ENCODE assay signal across 10 mouse cellular contexts in genomic region chr9:121974141-121974986, GRCm38 (mm10). TPM values are rescaled to one million over a fixed set of nuclear protein-coding genes. Genes with fewer than 3 reads are reported as not detected.
A peak's percentile ranks its signal among the peaks of the same experiment; 100 is the strongest.
DNase-seq lines count a peak whose midpoint lies in the region; ATAC-seq and TF ChIP-seq lines count a peak whose summit lies in the region.
"Had no signal": no experiment of that assay in that cellular context is flagged by ENCODE, and none has a peak within 500 bp of the region (broad histone marks: within the 10 kb centered on the region; RNA-seq: fewer than 3 reads in every experiment).

No protein-coding gene starts in this region.

- ATAC-seq in neural tube, embryonic 15.5 days (ENCODE audit: low FRiP score): 0 out of 2 replicates have a peak, but pooled peaks have one; percentile 52

- TF ChIP-seq CTCF in olfactory bulb, adult 2 months (IDR thresholded peaks at IDR 0.05; ENCODE audit: insufficient read depth, low read depth, low read length): no peak

- TF ChIP-seq POLR2A in olfactory bulb, adult 2 months (IDR thresholded peaks at IDR 0.05; ENCODE audit: insufficient read depth, low read depth, low read length): no peak

- 84% methylated on average over 12 of the region's 12 CpGs for WGBS in neural tube, embryonic 15.5 days
- WGBS in olfactory bulb, adult 2 months: 58% methylated on average over 12 of the region's 12 CpGs

- no peak overlapping the region for H3K9ac ChIP-seq in neural tube, embryonic 15.5 days (replicated peaks)

- H3K4me3 ChIP-seq in neural tube, embryonic 15.5 days (replicated peaks): no peak overlapping the region
- no peak overlapping the region for H3K4me3 ChIP-seq in olfactory bulb, adult 2 months (ENCODE audit: insufficient read depth, low read depth, low read length)

- H3K9me3 ChIP-seq in neural tube, embryonic 15.5 days (replicated peaks): no peaks in the 10 kb centered on the region

- H3K27ac ChIP-seq in neural tube, embryonic 15.5 days (replicated peaks): 0 out of 2 replicates have a peak overlapping the region, but pooled peaks have one; percentile 37
- H3K27ac ChIP-seq in olfactory bulb, adult 2 months (ENCODE audit: insufficient read depth, low read depth, low read length): peak overlapping the region; percentile 14; the same call in 1 of the 2 replicates

- peaks cover 4% of the 10 kb centered on the region; the same call in 1 of the 2 replicates for H3K4me1 ChIP-seq in neural tube, embryonic 15.5 days
- H3K4me1 ChIP-seq in olfactory bulb, adult 2 months (ENCODE audit: control insufficient read depth, insufficient read depth, low read length): peaks cover 7% of the 10 kb centered on the region; the same call in 1 of the 2 replicates

- no peaks in the 10 kb centered on the region for H3K27me3 ChIP-seq in neural tube, embryonic 15.5 days (replicated peaks)

- peak; percentile 62 to 66 for DNase-seq in heart, adult 18-20 months
- DNase-seq in heart, adult 8-10 months (ENCODE audit: low spot score): no peak
- no peak for DNase-seq in neural tube, embryonic 10.5 days (ENCODE audit: extremely low spot score, low spot score)
- DNase-seq in gastrocnemius, postnatal 25 days: peak; percentile 69
- no peak for DNase-seq in left cerebral cortex, adult 8-10 months (ENCODE audit: low spot score in 2 of 2)
- DNase-seq in adrenal gland, postnatal 25 days: no peak

- no peaks in the 10 kb centered on the region for H3K36me3 ChIP-seq in neural tube, embryonic 15.5 days

- no peak overlapping the region for H3K4me2 ChIP-seq in neural tube, embryonic 15.5 days

RNA-seq across cellular contexts. Expression of gene Pomgnt2, which starts 22.5 kb away (rescaled TPM):
- 10 to 100 TPM; 14.7 to 16.6 TPM for total RNA-seq in heart, adult 18-20 months (2021)
- total RNA-seq in heart, adult 8-10 months (2022): 10 to 100 TPM; 15.6 to 18.2 (median 16.7) TPM
- polyA plus RNA-seq in neural tube, embryonic 15.5 days (2015; fragmentation: Nextera tagmentation; extraction: Ambion mirVana): 34.3 and 37.8 TPM in 2 replicates
- 10 to 100 TPM in 1 of 2 experiments, 1 to 10 TPM in 1; 8.9 to 10.0 TPM for total RNA-seq in gastrocnemius, postnatal 25 days (2021)
- not detected in 2 replicates for polyA plus RNA-seq in olfactory bulb, adult 2 months (2012; ENCODE audit: insufficient read depth, insufficient read length, low replicate concordance, missing spikeins)
- 10 to 100 TPM; 40.1 to 46.1 (median 41.8) TPM for total RNA-seq in left cerebral cortex, adult 8-10 months (2022)
- total RNA-seq in adrenal gland, postnatal 25 days (2021): 16.3 and 21.3 TPM in 2 replicates
- total RNA-seq: CH12.LX had no signal

RNA-seq across cellular contexts. Expression of gene Fam198a, which starts 23.6 kb away (rescaled TPM):
- total RNA-seq in heart, adult 18-20 months (2021): under 1 TPM; 0.26 to 0.47 TPM
- total RNA-seq in heart, adult 8-10 months (2022): under 1 TPM; 0.31 to 0.79 (median 0.59) TPM
- polyA plus RNA-seq in neural tube, embryonic 15.5 days (2015; fragmentation: Nextera tagmentation; extraction: Ambion mirVana): 1.9 and 2.4 TPM in 2 replicates
- 1 to 10 TPM; 1.3 to 1.6 TPM for total RNA-seq in gastrocnemius, postnatal 25 days (2021)
- polyA plus RNA-seq in olfactory bulb, adult 2 months (2012; ENCODE audit: insufficient read depth, insufficient read length, low replicate concordance, missing spikeins): not detected in 2 replicates
- 1 to 10 TPM; 5.1 to 6.9 (median 6.5) TPM for total RNA-seq in left cerebral cortex, adult 8-10 months (2022)
- 2.0 and 2.9 TPM in 2 replicates for total RNA-seq in adrenal gland, postnatal 25 days (2021)

RNA-seq across cellular contexts. Expression of gene Cyp8b1, which starts 58.3 kb away (rescaled TPM):
- total RNA-seq in heart, adult 18-20 months (2021): not detected
- total RNA-seq in heart, adult 8-10 months (2022): not detected
- polyA plus RNA-seq in neural tube, embryonic 15.5 days (2015; fragmentation: Nextera tagmentation; extraction: Ambion mirVana): not detected in 2 replicates
- not detected for total RNA-seq in gastrocnemius, postnatal 25 days (2021)
- polyA plus RNA-seq in olfactory bulb, adult 2 months (2012; ENCODE audit: insufficient read depth, insufficient read length, low replicate concordance, missing spikeins): not detected in 2 replicates
- total RNA-seq in left cerebral cortex, adult 8-10 months (2022): not detected
- 0.36 and 2.7 TPM in 2 replicates for total RNA-seq in adrenal gland, postnatal 25 days (2021)
- total RNA-seq: CH12.LX; left cerebral cortex, postnatal 25 days had no signal

Comparison
In these comparisons a context has a peak if more than half of its experiments do, and no peak if none do; other contexts are left out.
1. DNase-seq: peak in heart, adult 18-20 months (2 of 2) and gastrocnemius, postnatal 25 days (single experiment); none in heart, adult 8-10 months (single experiment), neural tube, embryonic 10.5 days (single experiment), left cerebral cortex, adult 8-10 months (0 of 2) and adrenal gland, postnatal 25 days (single experiment).